Mouse (Mus musculus): ENCODE results near the gene Il16.

GRCm38 (mm10) chr7:83734671-83735082, 10.8 kb downstream of the Il16 start:
- no peak for TF ChIP-seq CTCF (IDR thresholded peaks at IDR 0.05; ENCODE audit: insufficient read depth, low read depth, low read length)
- no peak for TF ChIP-seq POLR2A (IDR thresholded peaks at IDR 0.05; ENCODE audit: insufficient read depth, low read depth, low read length)
